Mouse (Mus musculus) embryo, embryonic 11.5 days (tissue): Measurements from ENCODE around the gene Dvl3.

ENCODE experiments used
- DNase-seq: peaks from one replicate; pipeline ENCODE4 v3.0.0-alpha.2; 2012; ENCODE audit warnings: low read depth, low spot score

The Dvl3 gene

DNA sequence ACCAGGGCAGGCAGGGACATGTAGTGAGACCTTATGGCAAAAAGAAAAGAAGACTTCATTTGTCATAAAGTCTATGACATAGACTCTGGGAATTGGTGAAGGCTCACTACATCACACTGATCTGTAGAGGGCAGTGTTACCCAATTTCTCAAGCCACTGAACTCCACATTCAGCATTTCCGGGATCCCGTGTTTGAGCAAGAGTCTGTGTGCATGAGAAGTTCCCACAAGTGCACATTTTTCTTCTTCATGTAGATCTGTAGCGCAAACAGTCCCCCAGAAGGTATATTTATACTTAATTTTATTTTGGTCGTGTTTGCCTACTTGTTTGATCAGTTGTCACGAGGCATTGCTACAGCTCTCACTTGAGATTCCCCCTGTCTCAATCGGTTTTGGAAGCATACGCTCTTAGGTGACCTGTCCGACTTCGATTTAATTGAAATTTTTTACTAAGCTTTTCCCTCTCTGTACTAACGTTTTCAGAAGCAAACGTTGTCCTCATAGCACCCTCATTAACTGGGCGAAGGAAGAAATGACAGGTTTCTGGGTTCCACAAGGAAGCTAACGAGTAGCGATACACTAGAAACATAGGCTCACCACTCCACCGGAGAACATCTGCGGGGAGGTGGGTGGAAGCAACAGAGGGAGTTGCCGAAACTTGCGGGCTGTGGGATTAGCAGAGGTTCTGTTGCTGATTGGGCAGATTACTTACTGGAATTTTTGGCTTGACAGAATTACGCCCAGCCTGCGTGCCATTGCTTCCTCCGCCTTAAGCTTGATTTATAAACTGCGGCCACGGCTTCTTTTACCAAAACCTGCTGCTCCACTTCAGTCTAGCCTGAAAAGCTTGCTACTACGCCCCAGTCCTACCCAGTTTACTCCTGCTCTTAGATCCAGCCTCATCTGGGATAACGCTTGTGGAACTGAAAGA is 19.8 kb upstream of the Dvl3 start:
- no peak for DNase-seq

DNA sequence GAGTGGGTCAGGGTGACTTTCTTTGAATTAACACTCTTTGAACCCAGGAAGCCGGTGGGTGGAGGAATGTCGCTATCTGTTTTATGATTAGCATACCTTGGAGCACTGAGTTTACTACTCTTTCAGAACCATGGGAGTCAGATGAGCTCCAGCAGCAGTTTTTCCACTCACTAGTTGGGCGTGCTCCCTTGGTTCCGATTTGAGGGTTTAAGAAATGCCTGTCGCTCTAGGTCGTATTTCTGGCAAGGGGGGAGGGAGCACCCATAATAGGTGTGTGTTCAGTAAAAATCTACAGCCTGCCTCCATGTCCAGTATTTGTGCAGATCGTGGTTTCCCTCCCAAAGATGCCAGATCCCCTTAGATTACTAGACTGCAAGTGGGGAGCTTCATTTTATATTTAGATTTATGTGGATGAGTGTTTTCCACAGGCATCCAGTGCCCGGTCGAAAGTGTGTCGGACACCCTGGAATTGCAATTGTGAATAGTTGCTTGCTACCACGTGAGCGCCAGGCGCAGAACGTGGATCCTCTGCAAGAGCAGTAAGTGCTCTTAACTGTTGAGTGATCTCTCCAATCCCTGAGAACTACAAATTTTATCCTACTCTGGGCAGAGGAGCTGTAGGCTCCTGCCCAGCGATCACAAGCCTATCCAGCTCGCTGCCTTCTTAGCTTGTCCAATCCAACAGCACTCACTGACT is 18.7 kb upstream of the Dvl3 start:
- no peak for DNase-seq

DNA sequence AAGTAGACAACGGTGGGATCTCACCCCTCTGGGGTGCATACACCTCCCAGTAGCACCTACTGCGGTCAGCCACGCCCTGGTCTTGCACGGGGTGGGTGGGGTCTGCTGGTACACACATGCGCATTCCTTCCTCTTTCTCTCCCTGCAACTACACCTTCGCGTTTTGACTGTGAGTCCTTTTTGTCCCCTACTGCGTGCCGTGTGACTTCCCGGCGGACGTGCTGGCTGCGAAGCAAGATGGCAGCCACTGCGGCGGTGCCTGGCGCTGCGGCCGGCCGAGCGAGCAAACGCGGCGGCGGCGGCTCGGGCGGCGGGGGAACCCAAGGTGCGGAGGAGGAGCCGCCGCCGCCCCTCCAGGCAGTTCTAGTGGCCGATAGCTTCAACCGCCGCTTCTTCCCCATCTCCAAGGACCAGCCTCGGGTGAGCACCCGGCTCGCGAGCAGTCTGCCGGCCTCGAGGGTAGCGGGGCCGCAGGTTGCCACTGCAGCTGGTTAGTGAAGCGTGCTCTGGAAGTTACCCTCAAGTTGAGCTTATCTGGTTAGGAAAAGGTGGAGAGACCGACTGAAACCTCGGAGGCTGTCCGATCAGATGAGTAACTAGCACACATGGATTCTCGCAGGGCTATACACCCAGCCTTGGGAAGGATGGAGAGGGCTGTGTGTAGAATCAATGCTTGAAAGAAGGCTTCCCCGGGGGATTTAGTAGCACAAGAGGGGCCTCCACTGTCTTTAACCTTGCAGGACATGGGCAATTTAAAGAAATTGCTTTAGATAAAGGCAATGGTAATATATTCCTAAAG is 17.9 kb upstream of the Dvl3 start, which contains the start of gene Eif2b5:
TSS of gene Eif2b5 (plus strand) at position 141 of the 799 bp plus-strand sequence.
- peak; percentile 82 for DNase-seq

DNA sequence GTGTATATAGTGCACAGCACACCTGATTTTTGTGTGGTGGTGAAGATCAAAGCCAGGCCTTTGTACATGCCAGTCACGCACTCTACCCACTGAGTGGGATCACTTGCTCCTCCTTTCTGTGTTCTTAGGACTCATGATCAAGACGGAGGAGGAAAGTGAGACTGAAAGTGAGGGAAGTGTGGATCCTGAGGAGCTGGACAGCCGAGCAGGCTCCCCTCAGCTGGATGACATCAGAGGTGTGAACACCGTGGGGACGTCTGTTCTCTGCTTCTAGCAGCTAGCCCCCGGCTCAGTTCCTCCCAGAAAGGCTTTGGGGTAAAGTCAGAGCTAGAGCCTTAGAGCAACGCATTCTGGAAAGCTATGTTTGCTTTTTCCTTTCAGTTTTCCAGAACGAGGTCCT is 10.8 kb upstream of the Dvl3 start:
- DNase-seq, result no peak

DNA sequence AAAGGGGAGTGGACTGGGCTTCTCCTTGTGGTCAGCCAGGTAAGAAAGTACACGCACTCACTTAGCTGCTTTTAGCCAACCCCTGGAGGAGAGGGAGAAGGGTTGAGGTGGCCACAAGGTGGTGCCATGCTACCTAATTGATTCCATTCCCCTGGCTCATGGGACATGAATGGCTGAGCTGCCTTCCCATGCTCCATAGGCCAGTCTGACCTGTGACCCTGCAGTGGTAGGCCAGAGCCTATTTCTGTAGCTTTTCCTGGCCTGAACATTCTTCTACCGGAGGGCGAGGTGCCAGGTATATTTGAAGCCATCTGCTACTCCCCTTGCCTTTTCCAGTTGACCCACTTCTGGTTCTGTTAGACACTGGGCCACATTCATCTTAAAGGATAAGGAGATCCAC is 7.4 kb upstream of the Dvl3 start:
- DNase-seq, result no peak

DNA sequence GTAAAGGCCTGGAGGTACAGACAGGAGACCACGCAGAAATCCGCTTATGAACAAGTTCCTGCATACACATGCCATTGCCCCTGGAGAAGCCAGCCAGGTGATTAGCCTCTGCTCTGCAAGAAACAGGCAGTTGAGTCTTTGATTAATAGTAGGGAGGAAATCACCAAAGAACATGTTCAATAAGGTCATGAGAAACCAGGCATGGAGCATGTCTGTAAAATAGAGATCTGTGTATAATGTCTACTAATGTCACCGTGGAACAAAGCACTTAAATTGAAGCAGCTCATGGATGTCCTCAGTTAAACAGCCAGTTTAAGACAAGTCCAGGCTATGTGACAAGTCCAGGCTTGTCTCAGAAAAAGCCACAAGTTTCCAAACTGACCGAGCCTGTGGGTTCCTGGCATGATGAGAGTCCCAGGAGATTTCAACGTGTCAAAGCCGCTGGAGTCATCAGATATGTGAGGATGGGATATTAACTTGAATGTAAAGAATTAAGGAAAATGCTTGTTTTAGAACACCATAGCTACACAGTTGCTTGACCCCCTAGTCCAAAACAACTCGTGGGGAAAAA is 5.4 kb upstream of the Dvl3 start:
- no peak for DNase-seq

DNA sequence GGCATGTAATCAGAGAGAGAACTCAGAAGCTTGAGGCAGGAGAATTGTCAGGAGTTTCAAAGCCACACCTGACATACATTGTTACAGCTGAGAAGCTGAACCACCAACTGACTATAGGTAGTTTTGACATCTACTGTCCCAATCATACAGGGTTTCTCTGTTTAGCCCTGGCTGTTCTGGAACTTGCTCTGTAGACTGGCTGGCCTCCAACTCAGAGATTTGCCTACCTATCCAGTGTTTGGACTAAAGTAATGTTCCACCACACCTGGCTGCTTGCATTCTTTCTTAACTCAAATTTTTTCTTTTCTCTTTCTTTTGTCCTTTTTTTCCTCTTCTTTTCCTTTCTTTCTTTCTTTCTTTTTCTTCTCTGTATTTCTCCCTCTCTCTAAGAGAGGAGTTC is 750 bp upstream of the Dvl3 start:
- DNase-seq, result no peak

DNA sequence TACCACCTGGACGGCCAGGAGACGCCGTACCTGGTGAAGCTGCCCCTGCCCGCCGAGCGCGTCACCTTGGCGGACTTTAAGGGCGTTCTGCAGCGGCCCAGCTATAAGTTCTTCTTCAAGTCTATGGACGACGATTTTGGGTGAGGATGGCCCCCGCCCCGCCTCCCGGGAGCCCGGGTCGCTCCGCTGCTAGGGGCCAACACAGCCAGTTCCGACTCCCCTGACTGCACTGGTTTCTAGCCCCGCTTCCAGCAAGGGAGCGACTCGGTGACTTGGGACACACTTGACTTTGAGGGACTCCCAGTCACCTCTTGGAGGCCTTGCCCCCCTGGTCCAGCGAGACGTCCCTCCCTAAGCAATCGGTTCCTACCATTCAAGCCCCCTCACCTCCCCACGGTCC is 434 bp downstream of the Dvl3 start:
- DNase-seq, result no peak

DNA sequence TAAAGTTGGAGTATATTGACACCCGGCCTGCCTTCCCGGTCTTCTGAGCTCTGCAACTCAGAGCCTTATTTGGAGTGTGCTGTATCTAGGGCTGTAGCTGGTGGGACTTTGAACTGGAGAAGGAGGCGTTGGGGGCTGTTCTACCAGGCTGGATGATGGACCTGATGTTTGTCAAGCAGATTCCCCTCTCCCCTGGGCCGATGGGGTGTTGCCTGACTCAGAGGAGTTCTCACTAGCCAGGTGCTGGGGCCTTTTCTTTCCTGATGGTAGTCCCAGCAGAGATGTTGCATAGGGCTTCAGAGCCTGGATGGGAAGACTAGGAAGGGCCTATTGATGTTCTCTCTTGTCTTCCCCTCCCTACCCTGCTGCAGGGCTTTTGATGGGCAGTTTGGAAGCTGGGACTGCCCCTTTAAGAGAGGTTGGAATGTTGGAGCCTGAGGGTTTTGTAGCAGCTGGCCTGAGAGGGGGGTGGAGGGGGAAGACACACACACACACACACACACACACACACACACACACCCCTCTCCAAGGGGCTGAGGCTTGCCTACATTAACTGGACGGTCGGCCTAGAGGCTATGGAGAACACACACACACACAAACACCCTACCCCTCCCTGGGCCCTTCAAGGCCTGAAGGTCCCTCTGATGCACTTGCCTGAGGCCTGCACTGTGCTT is 1.1 kb downstream of the Dvl3 start:
- DNase-seq, result no peak

DNA sequence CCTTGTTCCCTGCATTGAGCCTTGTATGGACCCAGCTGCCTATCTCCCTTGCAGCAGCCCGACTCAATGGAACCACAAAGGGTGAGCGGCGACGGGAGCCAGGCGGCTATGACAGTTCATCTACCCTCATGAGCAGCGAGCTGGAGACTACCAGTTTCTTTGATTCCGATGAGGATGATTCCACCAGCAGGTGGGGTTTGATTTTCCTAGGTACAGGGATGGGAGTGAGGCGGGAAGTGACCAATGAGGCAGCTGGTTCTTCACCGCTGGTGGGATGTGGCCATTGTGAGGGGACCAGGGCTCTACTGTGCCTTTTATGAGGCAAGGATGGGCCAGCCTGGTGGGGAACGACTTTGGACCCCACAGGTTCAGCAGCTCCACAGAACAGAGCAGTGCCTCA is 7.1 kb downstream of the Dvl3 start:
- no peak for DNase-seq

DNA sequence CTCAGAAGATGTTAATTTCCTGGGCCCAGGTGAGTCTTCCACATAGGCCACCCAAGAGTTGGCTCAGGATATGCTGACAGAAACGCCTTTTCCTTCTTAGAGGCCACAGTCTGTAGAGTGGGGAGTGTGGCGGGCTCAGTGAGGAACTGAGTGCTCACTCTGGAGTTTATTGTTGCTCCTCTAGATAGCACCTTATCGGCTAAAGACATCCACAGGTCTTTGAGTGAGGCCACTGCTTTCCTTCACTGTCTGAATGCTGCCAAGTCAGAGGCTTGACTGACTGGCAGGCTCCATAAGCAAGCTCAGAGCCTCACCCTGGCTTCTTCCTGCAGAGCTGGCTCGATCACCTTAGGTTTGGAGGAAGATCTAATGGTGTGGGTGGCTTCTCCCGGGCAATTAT is 12.0 kb downstream of the Dvl3 start:
- no peak for DNase-seq

DNA sequence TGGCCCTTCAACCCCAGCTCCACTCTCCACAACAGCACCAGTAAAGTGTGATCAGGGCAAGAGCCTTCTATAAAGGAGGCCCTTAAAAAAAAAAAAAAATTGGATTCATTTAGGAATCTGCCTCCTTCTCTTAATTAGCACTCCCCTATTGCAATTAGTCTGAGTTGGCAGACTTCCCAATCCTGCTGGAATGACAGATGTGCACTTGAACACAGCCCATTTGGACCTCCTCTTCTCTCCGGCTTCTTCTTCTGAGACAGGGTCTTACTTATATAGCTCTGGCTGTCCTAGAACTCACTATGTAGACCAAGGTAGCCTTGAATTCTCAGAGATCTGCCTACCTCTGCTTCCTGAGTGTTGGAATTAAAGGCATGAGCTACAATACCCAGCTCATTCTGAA is 12.6 kb downstream of the Dvl3 start:
- no peak for DNase-seq

DNA sequence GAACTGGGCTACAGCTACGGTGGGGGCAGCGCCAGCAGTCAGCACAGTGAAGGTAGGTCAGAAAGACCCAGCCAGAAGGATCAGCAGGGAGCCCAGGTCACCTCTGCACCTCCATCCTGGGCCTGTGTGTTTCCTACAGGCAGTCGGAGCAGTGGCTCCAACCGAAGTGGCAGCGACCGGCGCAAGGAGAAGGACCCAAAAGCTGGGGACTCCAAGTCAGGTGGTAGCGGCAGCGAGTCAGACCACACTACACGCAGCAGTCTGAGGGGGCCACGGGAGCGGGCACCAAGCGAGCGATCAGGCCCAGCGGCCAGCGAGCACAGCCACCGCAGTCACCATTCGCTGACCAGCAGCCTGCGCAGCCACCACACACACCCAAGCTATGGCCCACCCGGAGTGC is 14.2 kb downstream of the Dvl3 start:
- no peak for DNase-seq

DNA sequence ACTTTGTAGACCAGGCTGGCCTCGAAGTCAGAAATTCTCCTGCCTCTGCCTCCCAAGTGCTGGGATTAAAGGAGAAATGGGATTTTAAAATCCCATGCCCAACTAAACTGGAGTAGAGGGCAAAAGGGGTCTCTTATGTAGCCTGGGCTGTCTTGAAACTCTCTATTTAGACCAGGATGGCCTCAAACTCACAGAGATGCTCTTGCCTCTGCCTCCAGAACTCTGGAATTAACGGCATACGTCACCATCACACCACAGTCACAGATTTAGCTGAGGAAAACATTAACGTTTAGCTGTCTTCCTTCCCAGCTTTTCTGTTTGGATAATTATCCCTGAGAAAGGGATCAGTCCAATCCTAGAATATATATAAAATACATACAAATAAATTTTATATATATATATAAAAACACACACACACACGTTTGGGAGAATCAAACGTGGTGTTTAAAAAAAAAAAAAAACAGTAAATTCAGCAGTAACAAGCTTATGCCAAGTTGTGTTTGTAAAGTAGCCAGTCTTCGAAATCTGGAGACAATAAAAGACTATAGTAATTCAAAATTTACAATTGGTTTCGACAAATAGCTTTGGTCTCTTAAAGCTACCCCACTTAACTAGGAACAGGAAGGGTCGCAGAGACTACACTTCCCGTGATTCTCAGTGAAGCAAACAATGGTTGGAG is 18.0 kb downstream of the Dvl3 start:
- DNase-seq, result no peak

DNA sequence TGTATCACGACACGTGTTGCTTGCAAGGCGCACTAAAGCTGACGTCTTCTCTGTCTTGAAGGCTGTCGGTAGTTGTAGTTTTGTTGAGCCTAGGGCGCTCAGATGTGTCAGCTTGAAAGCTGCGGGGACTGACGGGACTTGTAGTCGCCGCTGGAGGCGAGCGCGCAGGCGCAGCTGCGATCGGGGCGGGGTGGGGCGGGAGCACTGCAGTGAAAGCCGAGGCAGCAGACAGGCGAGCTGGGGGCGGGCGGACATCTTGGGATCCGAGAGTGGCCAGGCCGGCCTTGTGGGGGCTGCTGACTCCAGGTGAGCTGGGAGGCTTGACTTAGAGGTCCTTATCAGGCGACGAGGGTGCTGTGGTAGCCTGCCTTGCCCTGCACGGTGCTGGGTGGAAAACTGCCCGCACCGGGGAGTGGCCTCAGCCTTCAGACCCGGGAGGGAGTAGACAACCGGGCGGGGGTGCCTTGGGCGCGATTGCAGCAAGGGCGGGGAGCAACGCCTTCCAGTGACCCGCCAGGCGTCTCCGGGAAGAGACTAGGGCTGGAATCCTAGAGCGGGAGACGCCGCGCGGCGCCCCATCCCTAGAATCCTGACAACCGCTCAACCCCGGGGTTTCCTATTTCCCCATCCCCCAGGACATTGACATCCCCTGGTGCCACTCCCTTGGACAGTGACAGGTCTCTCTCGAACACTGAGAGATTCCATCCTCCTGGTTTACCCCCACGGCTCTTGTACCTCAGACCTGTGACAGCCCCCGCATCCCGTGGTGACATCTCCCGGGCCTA is 18.7 kb downstream of the Dvl3 start, which contains the start of gene Ap2m1:
TSS of gene Ap2m1 (plus strand) at position 183 of the 785 bp plus-strand sequence.
- DNase-seq, result peak; percentile 98

DNA sequence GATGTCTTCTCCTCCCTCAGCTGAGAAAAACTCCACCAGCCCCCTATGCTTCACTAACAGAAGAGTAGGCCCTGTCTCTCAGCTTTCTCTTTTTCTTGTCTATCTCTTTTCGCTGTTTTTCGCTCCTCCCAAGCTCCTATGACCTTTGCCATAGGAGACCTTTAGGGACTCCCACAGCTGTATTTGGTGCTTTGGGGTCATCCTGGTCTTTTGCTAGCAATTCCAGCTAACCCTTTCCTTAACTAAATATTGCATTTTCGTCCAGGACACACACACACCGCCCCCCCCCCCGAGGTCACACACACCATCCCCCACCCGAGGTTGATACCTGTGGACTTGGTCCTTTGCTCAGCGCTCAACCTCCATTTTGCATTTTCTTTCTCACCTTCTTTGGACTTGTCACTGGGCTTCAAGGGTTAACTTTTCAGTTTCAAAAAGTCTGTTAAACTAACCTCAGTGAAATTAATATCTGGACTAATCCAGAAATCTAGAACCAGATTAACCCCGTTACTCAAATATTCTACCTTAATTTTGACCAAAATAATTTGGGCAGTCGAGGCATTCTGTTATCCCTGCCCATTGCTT is 19.4 kb downstream of the Dvl3 start:
- DNase-seq, result no peak

DNA sequence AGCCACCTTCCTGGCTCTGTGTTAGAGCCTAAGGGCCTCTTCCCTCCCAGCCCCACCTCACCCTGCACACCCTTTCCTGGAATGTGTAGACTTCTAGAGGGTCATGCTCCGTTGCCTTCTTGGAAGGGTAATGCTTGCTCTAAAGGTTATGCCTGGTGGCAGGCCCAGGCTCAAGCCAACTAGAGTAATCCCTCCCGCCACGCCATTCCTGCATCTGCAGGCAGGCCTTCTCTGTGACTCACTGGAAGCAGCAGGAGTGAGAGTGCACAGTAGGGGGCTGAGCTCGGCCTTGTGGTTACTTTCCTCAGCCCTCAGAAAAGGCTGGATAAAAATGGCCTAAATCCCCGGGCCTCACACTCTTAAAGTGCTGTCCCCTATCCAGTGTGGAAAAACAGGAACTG is 20.3 kb downstream of the Dvl3 start:
- DNase-seq, result no peak

DNA sequence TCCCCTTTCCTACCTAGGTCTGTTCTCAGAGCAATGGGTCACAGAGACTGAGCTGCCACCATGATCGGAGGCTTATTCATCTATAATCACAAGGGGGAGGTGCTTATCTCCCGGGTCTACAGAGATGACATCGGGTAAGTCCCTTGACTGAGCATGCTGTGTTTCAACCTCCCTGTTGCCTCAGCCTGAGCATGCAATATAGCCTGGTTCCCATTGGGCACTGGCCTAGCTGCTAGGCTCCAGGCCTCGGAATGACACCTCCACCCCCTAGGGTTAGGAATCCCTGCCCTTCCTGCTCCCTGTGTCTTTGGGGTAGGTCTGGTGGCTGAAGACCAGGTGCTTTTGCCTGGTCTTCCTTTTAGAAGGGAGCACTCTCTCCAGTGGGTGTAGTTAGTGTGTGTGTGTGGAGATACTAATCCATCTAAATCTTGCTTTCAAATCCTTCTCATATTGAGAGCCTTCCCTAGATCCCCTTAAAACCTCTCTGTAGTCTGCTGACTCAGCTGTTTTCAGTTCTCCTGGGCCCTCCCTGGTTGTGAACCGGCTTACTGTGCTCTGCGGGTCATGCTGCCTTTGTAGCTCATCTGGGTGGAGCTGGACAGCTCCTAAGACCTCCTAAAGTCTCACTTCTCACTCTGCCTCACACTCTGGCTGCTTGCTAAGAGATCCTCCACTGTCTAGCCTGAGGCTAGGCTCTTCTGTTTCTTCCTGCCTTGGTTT is 21.0 kb downstream of the Dvl3 start:
- no peak for DNase-seq

DNA sequence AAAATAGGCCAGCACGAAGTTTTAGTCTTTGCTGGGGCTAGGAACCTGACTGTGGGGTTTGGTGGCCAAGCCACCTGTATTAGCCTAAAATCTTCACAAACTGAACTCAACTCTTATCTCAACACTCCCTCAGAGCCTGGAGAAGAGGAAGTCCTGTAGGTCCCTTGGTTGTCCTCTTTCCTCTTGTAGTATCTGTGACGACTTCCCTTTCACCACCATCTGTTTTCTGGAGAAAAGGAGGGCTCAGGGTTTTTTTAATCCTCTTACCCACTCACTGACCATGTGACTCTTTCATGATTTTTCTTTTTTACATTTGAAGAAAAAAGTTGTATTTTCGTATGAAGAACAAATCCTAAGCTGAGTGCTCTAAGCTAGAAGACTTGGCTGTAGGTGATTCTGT is 22.9 kb downstream of the Dvl3 start:
- no peak for DNase-seq
